Mouse (Mus musculus) gastrocnemius, postnatal 25 days (tissue): ENCODE measurements around the gene Ttyh2. TPM values are rescaled to one million over a fixed set of nuclear protein-coding genes. Genes with fewer than 3 reads are reported as not detected.
A peak's percentile ranks its signal among the peaks of the same experiment; 100 is the strongest.

Experiments
- DNase-seq: peaks from one replicate; pipeline ENCODE4 v3.0.0; 2022
- total RNA-seq, 2 experiments: library from RNA; stranded (reverse); gene quantifications; 1 replicate in 1 of 2; 2 replicates in 1 of 2; pipeline ENCODE4 v1.2.3; 2021

Gene Ttyh2
- total RNA-seq, 2 experiments from 2014 or later, result 17.9 to 20.1 TPM

GRCm38 (mm10) chr11:114681054-114681453 is 5.8 kb downstream of the Ttyh2 start:
- no peak for DNase-seq

DNA sequence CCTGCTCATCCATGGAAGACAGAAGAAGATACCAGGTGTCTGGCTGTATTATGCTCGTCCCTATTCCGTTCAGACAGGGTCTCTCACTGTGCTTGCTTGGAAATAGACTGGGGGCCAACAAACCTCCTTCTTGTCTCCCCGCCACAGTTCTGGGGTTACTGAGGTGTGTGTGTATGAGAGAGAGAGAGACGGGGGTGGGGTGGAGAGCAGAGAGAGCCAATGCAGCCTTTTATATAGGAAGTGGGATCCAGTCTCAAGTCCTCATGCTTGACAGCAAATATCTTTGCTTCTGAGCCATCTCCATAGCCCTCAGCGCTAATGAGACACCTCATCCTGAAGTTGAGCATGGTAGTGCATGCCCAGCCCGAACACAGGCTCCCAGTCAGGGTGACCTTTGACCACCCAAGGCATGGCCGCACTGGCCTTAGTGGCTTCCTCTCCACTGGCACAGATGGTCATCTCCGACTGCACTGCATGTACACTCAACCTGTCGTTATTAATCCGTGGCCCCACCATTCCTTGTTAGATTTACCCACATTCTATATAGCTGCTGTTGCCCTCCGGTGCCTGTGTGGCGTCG is 7.2 kb downstream of the Ttyh2 start:
- no peak for DNase-seq

GRCm38 (mm10) chr11:114683029-114683721 is 7.9 kb downstream of the Ttyh2 start:
- DNase-seq, result no peak

- DNase-seq, result no peak
These were observed 8.7 kb downstream of the Ttyh2 start for GRCm38 (mm10) chr11:114683722-114684621.

DNA sequence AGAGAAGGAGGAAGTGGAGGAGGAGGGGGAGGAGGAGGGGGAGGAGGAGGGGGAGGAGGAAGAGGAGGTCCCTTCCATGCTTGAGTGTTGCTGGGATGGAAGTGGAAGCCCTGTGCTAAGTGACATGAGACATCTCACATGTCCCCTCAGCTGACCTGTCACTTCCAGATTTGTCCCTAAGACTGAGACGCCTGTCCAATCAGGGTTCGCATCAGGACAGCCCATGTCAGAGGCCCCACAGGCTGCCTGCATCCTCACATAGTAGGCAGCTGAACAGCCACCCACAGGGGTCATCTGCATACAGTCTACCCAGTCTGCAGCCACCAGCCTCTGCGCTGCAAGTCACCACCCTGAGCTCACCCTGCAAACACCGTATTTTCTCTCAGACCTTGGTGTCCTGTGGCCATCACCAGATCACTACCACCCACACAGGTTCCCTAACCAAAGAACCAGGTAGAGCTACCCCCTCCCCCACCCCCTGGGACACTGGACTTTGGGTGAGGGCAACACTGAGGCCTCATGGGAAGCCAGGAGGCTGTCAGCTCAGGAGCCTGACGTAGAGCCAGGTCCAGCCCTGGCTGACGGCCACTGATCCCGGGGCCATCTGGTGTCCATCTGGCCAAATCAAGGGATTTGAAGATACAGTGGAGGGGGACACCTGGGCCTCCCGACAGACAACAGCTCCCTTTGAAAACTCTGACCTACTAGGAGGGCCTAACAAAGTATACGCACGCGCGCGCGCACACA is 9.6 kb downstream of the Ttyh2 start:
- peak; percentile 51 for DNase-seq

- DNase-seq, result no peak
These were observed 10.4 kb downstream of the Ttyh2 start for GRCm38 (mm10) chr11:114685526-114686040.

GRCm38 (mm10) chr11:114686221-114686959 is 11.2 kb downstream of the Ttyh2 start:
- no peak for DNase-seq

- no peak for DNase-seq
These were observed 12.4 kb downstream of the Ttyh2 start for GRCm38 (mm10) chr11:114687574-114688188.

- no peak for DNase-seq
These were observed 13.5 kb downstream of the Ttyh2 start for GRCm38 (mm10) chr11:114688729-114689128.

DNA sequence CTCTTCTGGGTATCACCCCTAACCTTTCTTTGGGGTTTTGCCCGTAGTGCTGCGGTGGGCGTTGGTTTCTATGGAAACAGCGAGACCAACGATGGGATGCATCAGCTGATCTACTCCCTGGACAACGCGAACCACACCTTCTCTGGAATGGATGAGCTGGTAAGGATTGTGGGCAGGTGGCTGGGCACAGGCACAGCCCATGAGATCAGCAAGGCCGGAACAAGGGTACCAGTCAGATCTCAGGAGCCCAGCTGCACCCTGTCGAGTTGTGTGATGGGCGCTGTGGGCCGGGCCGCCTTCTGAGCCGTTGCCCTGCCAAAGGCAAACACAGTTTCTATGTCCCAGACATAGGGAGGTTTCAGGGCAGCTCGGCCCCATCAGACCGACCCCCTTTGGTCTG is 15.0 kb downstream of the Ttyh2 start:
- no peak for DNase-seq

DNA sequence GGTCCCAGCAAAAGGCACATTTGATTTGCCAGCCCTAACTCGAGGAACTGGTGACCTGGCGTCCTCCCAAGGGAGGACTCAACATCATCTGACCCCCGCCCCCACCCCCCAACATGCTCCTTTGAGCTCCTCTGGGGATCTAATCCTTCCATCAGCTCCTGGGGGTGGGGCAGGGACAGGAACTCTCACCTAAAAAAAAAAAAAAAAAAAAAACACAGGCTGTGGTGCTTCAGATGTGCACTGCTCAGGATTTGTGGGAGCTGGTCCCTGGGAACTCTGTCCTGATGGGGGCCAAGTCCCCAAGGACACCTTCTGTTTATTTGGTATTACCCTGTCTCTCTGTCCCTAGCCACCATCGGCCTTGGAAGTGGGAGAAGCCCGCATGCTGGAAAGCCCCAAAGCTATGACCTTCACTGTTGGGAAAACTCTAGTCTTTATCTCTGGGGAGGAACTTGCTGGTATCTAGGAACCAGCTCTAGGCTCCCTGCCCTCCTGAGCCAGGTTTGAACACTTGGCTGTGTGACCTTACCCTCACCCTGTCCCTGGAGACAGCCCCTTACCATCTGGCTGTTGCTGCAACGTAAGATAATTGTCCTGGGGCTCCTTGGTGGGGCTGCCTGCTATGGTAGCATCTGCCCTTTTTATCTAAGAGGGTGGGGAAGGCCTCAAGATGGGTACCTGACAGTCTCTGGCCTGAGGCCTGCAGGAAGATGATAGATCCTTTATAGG is 16.4 kb downstream of the Ttyh2 start:
- DNase-seq, result no peak

DNA sequence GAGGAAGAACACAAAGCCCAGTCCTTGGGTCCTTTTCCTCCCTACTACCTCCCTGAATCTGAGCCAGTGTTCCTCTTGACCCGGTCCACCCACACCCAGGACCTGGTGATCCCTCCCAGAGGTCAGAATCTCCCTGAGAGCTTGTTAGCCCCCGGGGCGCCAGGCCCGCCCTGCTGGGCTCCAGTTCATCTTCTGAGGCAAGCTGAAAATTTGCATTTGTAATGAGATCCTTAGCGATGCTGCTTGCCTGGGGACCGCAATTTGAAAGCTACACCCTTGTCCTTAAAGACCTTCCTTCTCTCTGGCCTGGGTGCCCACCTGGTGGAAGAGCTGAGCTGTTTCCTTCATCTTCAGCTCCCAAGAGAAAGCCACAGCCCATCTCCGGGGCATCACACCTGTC is 17.4 kb downstream of the Ttyh2 start:
- DNase-seq, result no peak

DNA sequence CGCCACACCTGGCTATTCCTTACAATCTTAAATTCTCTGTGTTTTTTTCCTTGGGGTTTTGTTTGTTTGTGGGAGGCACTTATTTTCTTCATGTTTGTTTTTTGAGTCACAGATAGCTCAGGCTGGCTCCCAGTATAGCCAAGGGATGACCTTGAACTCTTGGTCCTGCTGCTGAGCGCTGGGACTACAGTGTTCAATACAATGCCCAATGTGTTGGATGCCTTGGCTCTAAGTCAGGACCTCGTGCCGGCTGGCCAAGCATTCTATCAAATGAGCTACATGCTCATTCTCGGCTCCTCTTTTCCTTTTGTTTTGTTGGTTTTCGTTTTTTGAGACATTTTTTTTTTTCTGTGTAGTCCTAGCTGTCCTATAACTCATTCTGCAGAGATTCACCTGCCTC is 18.2 kb downstream of the Ttyh2 start:
- DNase-seq, result no peak

DNA sequence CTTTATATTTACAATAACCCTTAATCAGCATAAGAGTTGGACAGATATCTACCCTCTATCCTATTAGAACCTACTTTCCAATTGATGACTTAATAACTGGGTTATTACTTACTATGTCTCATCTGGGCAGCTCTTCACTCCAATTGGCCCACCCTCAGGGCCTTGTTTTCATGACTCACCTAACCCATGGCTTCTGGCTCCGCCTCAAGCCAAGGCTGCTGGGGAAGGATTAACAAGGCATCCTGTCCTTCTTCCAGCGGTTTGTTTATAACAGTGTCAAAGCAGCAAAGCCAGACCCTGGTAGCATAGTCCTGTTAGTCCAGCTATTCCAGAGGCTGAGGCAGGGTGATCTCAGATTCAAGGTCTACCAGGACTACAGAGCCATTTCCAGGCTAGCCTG is 19.2 kb downstream of the Ttyh2 start:
- no peak for DNase-seq

GRCm38 (mm10) chr11:114698496-114698895 is 23.3 kb downstream of the Ttyh2 start:
- no peak for DNase-seq

DNA sequence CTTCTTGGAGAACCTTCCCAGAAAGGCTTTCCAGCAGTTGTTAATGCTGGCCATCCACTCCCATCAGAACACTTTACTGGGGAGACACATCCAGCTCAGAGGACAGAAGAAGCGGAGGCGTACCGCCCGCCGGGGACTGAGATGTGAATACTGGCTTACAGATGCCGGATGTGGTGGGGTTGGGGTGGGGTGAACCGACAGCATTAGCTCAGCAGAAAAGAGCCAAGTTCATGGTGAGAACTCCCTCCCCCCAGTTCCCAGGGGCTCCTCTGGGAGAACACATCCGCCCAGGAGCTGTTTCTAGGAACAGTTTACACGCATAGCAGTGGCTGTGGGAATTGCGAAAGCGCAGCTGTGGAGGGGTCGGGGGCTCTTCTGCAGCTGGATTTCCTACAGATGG is 24.3 kb downstream of the Ttyh2 start:
- DNase-seq, result peak; percentile 87

DNA sequence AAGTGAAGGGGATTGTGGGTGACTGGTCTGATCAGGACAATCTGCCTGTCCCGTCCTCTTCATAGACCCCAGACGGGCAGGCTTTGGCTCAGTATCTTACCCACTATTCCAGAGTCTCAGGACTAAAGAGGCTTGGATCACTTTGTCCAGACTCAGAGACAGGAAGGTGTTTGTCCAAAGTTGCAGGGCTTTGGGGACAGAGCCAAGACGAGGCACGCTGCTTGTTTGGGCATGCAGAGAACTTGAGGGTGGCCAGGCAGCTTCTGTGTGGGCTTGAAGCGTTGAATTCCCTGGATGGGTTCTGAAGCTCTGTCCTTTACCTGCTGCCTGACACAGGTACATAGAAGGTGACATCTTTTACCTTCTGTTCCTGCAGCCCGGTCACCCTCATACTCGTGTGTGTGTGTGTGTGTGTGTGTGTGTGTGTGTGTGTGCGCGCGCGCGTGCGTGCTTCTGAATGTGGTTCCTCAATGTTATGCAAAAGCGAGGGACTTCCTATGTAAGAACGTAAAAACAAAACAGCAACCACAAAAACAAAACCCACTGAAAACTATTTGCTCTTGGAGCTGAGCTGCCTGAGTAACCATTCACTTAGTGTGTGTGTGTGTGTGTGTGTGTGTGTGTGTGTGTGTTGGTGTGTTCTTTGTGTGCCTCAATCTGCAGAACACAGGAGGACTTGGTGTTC is 27.2 kb downstream of the Ttyh2 start:
- no peak for DNase-seq

GRCm38 (mm10) chr11:114702996-114703361 is 27.7 kb downstream of the Ttyh2 start:
- DNase-seq, result no peak

DNA sequence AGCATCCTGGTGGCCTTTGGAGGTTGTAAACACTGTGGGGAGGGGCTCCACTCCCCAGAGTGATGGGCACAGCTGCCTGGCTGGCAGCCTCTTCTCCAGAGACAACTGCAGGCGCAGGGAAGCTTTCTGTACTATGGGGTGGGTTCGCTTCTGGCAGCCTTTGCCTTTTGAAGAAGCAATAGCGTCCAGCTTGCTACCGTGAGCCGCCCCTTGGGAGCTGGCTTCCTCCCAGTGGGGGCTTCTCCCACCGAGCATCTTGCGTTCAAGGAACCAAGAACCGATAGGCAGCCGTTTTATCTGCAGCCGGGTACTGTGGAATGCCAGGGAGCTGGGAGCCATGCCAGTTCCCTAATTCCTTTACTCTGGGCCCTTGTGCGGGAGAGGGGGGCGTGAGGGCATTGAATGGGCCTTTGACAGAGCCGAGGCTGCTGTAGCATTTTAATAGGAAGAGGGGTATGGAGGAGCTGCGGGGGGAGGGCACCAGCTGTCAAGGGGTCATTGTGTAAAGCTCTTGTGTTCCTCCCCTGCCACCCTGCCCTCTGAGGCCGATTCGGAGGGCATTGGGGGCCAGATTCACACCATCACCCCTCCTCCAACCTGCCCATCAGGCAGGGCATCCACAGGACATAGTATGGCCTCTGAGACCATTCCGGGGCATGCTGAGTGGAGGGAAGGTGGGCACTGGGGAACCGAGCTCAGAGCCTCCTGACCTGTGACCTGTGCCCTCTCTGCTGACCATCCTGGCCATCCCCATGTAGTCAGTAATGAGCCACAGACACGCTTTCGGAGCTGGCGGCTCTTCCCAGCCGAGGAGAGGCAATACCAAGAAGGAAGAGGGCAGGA is 29.1 kb downstream of the Ttyh2 start:
- peak; percentile 42 for DNase-seq
